Mouse (Mus musculus) erythroblast, embryonic 14.5 days (primary cell): ENCODE measurements around the gene Wdr66.
"Not testable (repeated sequence)": the region's sequence is repeated elsewhere in the genome, so short reads cannot be mapped to it uniquely, and the experiment has no call there.

Experiments used
- GATA1 ChIP-seq: IDR thresholded peaks from 2 replicates; pipeline ENCODE4 v1.6.1; 2012; ENCODE audit warnings: low read length, inconsistent platforms, mixed read lengths
- TAL1 ChIP-seq: IDR thresholded peaks from 3 replicates; pipeline ENCODE4 v1.6.1; 2012; ENCODE audit warnings: low read length, inconsistent platforms, mixed read lengths

DNA sequence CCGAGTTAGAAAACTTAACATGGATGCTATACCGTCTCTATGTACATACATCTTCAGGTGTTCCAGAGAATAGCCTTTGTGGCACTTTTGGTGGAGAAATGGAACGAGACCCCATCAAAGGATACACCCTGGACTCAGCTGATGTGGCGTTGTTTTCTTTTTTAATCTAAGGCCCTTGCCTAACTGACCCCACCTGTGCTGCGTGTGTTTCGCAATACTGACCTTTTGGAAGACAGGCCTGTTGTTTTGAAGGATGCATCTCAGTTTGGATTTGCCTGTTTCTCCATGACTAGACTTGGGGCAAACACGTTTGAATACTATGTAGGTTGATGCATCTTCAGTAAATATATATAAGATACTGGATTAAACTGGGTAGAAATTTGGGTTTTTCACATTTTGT is 48.3 kb upstream of the Wdr66 start:
- TF ChIP-seq GATA1, TAL1: not testable (repeated sequence)
